Mouse (Mus musculus) heart, postnatal 14 days (tissue): ENCODE results near the gene Nkd1. TPM values are rescaled to one million over a fixed set of nuclear protein-coding genes. Genes with fewer than 3 reads are reported as not detected.

Experiments used
- DNase-seq, 2 experiments: peaks; one replicate each; pipeline ENCODE4 v3.0.0; 2021 to 2022
- intact Hi-C: fragments of 180-260 bp; cut with DNase I; formaldehyde crosslinking; loops from one replicate; pipeline ENCODE4 v1.15.1; 2025
- total RNA-seq, 2 experiments: library from RNA; stranded (reverse); gene quantifications; 2 replicates each; pipeline ENCODE4 v1.2.3; 2021

The Nkd1 gene
- total RNA-seq, 2 experiments from 2014 or later, result 3.0 to 3.3 TPM

DNA sequence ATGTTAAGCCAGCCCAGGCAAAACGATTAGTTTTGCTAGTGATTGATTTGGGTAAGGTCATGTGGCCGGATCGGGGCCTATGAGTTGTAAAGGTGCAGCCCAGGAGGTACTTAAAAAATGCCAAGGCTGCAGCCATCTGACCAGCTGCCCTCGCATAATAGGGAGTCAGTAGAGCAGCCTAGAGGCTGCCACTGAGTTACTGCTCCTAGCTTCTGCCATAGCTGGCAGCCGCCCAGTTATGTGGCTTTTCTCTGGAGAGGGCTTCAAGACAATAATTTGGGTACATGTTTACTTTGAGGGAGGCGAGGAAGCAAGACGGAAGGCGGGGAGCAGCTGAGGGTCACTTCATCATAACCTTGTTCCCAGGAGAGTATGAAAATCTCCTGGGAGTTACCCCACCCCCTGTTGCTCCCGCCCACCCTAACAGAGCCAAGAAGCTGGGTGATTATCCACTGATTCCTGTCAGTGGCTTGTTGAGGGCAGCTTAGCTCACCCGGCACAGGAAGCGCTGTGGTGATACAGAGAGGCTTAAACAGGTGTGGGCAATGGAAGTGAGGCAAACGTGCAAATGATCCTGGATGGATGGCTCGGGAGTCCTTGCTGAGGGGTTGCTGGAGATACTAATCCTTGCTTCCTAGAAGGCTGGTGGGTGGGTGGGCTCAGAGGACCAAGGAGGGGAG lies 84.3 kb downstream of the Nkd1 start:
- no peak for DNase-seq
- intact Hi-C loops, result no loop called here

DNA sequence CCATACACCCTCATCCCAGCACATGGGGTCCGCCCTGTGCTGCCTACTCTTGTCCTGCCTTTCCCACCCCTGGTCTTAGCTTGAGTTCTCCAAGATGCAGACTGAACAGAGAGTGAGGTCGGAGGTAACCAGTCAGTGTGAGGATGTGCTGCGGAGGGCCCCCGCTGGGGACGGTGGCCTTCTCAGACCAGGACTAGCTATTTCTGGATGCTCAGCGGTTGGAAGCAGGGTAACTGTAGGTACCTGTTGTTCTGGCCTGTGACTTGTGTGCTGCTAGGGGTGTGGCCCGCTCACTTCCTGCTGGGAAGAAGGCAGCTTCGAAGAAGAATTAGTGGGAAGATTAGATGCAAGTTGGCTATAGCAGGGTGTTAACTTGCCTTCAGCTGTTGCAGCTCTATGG lies 87.9 kb downstream of the Nkd1 start:
- intact Hi-C loops, result no loop called here
- no peak for DNase-seq

DNA sequence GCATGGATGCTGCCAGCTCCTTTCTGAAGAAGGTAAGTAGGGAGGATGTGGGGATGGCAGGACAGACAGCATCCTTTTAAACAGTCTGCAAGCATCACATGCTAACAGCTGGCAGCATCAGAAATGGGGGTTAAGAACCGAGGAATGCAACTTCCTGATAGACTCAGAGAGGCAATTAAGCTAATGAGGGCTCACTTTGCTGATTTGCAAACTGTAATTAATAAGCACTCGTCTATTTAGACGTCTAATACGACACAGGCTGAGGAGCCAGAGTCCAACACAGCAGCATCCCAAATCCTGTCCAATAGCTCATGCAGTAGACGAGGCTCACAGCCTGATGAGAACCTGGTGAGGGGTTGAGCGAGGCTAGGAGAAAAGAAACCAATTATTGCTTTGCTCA lies 89.1 kb downstream of the Nkd1 start:
- intact Hi-C loops, result no loop called here
- DNase-seq, result no peak

DNA sequence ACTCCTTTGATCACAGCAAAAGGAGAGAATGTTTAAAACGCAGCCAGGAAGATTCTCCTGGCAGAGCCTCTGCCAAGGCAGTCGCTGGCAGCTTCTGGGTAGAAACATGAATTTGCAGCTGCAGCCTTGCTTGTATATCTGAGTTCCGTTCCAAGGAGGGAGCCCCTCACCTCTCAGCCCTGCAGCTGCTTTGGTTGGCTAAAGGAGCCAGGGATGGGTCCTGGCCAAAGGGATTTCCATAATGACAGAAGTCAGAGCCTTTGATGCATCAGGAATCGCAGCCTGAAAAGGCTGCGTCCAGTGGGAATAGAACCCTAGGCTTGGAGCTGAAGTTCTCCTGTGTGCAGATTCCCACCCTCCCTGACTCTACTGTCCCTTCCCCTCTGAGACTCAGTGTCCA lies 93.8 kb downstream of the Nkd1 start:
- no peak for DNase-seq
- intact Hi-C loops, result no loop called here

DNA sequence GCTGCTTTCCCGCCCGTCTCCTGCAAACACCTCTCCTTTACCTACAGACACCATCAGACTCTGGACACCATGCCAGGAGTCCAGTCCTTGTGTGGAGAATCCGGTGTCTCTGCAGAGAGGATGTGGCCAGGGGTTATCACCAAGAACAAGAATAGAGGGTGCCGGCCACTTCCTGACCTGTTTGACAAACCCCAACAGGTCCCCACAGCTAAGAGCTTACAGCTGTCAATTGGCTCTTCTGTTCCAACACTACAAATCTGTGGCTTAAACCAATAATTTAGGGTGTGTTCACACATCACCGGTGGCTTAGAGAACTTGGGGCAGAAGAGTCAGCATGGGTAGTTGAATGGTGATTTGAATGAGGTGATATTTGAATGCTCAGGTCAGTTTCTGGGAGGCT lies 97.5 kb downstream of the Nkd1 start:
- intact Hi-C loops, result no loop called here
- DNase-seq, result no peak

DNA sequence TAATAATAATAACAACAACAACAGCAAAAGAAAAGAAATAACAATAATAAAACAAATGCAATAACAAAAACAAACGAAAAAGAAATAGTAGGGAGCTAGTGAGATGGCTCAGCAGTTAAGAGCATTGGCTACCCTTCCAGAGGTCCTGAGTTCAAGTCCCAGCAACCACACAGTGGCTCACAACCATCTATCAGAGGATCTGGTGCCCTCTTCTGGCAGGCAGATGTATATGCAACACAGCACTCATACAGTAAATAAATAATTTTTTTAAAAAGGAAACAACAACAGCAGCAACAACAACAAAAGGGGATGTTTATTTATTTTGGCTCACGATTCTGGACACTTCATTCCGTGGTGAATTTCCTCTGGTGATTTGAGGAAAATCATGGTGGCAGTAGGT lies 98.4 kb downstream of the Nkd1 start:
- intact Hi-C loops, result no loop called here
- peak in 1 of 2 experiments; percentile 39 for DNase-seq

DNA sequence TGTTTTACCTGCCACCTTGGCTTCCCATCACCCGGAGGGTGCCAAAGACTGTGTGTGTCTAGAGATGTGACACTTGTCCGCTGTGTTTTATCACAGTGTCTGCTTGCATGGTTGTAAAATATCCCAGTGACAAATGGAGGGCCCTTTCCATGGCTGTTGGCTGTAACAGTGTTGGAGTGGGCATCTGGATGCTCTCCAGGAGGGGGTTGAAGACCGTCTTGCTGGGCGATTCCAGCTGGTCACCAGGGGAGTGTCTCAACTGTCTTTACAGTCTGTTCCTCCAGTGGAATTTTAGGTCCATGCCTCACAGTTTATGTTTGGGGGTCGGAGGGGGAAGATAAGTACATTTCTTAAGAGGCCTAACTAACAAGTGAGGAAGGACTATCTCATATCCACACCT lies 99.8 kb downstream of the Nkd1 start:
- intact Hi-C loops, result loop anchor here (2.0 to 5.0 kb wide), 3 partner anchors 98 to 352 kb away; no protein-coding TSS in a partner anchor

DNA sequence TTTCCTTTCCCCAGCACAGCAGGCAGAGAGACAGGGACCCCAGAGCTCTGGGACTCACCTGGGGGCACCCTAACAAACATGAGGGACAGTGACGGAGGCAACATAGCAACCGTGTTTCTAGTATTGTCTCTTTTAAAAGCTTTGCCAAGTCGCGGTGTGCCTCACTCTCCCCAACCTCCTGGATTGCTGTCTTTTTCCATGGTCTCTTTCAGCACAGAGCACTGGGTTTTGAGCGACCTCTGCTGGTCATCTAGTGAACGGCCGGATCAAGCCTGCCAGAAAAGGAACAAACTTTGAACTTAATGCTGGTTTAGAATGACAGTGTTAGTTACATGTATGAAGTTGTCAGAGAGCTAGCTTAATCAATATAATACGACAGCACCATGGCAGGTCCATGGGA lies 100.3 kb downstream of the Nkd1 start:
- DNase-seq, result peak; percentile 78 to 87
- intact Hi-C loops, result loop anchor here (2.0 to 5.0 kb wide), 3 partner anchors 99 to 353 kb away; no protein-coding TSS in a partner anchor

More for the DNA sequence above, 99.8 kb downstream of the Nkd1 start:
- no peak for DNase-seq

DNA sequence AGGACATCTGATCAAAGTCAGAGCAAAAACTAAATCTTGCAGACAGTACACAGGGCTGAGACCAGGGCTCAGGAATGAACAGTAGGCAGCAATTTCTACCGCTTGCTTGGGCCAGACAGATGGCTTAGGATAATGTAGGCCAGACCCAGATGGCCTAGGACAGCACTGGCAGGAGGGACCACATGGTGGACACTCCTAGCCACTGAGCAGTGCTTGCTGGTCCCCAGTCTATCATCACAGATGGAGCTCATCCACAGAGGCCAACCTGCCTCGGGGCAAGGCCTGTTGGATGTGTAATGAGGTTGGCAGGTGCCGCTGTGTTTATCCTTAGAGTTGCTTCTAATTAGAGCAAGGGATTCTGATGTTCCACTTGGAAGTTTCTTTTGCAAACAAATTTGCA lies 102.2 kb downstream of the Nkd1 start:
- intact Hi-C loops, result loop anchor here (5.0 kb wide), 1 partner anchor 256 kb away; no protein-coding TSS in a partner anchor
- DNase-seq, result no peak

DNA sequence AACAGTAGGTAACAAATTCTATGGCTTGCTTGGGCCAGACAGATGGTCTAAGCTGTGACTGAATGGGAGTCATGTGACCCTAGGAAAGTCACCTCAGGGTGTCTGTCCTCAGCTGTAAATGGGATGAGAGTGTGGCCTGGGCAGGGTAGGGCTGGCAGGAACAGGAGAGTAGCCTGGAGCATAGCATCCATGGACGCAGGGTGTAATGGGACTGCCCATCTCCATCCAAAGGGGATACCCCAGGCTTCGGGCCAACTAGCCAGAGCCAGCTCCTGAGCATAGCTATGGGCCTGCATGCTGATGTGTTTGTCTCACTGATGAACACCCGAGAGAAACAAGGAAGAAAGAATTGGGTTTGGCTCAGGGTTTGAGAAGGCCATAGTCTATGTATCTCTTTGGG lies 103.1 kb downstream of the Nkd1 start:
- intact Hi-C loops, result loop anchor here (5.0 kb wide), 1 partner anchor 257 kb away; no protein-coding TSS in a partner anchor
- DNase-seq, result no peak

DNA sequence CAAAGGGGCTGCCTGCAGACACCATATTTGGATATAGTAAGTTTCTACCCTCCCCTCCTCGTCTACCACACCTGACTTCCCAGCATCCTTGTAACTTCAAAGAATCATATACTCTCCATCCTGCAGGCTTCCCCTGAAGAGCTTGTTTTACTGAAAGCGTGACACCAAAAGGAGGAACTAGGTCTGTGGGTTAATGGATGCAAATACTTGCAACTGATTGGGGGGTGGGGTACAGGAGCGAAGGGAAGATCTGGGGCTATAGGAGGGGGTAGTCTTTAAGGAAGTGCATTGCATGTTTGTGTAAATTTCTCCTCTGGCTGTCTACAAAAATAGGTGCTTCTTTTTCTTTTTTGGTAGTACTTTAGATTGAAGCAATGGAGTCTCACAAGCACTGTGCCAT lies 105.3 kb downstream of the Nkd1 start:
- intact Hi-C loops, result loop anchor here (5.0 kb wide), 1 partner anchor 71 kb away; the partner anchor contains the start of gene Cyld
- no peak for DNase-seq

DNA sequence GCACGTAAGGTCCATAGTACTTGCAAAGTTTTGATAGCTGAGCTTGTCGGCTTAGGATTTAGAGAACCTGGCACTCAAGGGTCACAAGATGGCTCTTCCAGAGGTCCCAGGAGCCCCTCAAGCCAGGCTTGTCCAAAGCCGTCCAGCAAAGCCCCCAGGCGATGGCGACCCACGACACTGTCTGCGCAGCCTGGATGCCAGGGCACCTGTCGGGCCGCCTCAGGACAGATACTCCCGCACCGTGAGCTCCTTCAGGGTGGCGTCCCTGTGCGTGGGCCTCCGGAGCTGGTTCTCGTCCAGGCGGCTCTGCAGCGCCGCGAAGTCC lies 105.7 kb downstream of the Nkd1 start:
- no peak for DNase-seq
- intact Hi-C loops, result loop anchor here (5.0 kb wide), 1 partner anchor 70 kb away; the partner anchor contains the start of gene Cyld

DNA sequence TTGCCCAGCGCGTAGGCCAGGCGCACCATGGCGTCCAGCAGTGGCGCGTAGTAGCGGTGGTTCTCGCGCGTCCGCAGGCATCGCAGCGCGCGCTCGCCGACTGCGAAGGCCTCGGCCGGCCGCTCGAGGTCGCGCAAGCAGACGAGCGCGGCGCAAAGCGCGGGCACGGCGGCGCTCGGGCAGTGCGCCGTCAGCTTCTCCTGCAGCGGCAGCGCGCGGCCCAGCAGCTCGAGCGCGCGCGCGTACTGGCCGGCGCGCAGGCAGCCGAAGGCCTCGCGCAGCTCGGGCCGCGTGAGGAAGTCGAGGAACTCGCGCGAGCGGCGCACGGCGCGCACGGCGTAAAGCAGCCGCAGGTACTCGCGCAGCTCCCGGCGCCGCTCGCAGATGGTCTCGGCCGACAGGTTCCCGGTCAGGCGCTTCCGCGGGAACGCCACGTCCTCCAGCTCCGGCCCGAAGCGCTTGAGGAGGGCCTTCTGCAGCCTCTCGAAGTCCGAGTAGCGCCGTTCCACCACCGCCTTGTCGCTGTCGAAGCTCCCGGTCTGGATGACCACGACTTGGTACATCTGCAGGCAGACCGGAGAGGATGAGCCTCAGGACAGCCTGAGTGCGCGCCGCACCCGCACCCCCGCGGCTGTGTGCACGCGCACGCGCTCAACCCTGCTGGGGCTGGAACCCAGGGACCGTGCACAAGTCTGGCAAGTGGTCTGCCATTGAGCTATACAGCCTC lies 106.3 kb downstream of the Nkd1 start:
- DNase-seq, result peak; percentile 84
- intact Hi-C loops, result loop anchor here (5.0 kb wide), 1 partner anchor 70 kb away; the partner anchor contains the start of gene Cyld

DNA sequence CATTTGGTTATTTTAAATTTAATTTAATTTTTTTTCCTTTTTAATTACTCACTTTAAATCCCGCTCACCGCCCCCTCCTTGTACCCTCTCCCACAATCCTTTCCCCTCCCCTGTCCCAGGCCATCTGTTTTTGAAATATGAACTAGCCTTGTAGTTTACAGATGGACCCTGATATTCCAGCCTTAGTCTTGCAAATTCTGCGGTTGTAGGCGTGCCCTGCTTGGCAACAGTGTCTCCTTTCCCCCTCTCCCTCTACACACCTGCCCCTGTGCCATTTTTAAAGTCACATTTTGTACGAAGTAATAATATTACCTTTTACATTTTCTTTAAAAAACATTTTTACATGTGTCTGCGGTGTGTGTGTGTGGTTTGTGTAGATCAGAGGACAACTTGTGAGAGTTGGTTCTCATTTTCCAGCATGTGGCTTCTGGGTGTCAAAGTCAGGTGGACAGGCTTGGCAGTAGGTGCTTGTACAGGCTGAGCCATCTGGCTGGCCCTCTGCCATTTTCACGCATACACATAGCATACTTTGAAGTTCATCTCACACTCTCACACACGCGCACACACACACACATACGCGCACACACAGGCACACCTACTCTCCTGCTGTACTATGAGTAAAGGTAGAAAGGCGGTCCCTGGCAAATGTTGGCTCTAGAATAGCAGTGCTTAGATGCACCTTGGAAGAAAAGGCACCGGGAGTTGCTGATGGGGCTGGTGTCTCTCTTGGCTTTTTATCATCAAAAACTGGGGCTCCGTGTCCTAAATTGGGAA lies 107.0 kb downstream of the Nkd1 start:
- intact Hi-C loops, result loop anchor here (5.0 kb wide), 1 partner anchor 69 kb away; the partner anchor contains the start of gene Cyld
- DNase-seq, result no peak

DNA sequence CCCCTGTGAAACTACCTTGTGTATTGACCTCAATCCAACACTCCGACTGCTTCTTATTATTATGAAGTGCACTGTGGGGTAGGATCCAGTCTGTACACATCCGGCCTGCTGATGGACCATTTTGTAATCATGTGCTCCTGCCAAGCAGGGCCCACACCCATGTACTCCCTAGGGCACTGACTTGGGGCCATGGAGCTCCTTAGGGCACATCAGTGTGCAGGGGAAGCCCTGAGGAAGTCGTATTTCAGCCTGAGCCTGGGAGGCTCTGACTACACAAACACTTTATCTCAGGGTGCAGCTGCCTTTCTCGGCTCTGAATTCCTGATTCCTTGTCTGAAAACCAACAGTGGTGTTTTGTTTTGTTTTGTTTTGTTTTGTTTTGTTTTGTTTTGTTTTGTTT lies 109.1 kb downstream of the Nkd1 start:
- intact Hi-C loops, result no loop called here
- no peak for DNase-seq

DNA sequence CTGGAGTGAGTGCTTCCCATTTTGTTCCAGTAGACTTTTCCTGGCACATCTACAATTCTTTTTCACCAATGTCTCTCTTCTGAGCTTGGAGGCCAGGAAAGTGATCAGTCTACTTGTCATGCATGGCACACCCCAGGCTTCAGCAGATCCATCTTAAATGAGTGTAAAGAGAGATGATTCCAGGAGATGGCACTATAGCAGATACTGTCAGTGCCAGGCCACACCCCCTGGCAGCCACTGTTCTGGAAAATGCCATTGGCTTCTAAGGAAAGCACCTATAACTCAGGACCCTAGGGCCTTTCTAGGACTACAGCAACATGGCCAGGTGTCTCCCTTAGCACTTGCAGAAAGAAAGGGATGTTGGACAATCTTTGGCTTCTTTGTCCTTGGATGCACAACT lies 109.9 kb downstream of the Nkd1 start:
- intact Hi-C loops, result no loop called here
- DNase-seq, result peak in 1 of 2 experiments; percentile 15

DNA sequence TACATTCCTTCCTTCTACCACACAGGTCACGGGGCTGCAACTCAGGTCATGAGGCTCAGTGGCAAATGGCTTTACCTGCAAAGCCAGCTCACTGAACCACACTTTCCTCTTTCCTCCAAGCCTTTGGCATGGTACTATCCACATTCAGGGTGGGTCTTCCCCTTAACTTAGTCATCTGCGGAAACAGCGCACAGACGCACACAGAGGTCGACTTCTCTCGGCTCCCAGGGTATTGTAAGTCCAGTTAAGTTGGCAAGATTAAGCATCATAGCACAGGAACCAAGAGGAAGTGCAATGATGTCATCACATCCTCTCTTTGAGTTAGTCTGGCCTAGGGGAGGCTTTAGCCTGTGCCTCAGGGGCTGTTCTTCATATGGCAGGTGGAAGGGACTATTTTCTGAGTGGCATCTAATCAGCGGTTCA lies 112.2 kb downstream of the Nkd1 start:
- intact Hi-C loops, result no loop called here
- DNase-seq, result peak; percentile 21 to 42

DNA sequence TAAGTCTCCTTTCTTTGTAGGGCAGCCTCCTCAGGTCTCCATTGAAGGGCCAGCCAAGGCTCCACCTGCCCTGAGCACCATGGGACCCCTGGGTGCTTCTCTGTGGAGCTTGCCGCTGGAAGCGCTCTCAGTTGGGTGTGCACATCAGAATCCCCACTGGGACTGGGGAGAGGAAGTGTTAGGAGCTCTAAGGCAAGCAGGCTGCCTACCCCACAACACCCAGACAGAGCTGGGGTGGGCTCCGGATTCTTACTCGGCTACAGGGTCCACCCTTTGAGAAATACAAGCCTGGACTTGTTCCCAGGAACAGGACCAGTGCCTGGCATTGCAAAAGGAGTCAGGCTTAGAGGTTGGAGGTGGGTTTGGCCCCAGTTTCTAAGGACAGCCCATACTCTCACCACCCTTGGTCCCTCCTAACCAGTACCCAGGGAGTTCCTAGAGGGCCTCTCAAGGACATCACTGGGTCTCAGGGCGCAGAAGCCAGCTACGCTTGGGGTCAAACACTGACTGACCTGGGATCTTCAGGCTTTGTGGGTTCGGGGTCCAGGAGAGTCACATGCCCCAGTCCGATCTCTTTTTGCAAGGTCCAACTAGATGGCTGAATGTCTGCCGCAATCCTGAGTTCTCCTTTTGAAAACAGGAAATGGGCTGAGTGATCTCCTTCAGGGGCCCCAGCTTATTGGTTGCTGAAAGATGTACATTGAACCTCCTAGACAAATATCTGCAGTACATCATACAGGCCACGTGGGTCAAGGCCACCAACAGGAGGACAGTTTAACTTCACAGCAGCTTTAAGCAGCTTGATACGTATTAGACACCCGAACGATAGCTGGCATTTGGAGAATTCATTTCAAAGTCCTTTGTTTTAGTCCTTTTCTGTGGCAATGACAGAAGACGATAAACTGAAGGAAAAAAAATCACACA lies 114.6 kb downstream of the Nkd1 start, which contains the start of gene Snx20:
Snx20 (minus strand) TSS at position 655 of the 924 bp plus-strand sequence.
- DNase-seq, result peak in 1 of 2 experiments; percentile 10
- intact Hi-C loops, result no loop called here

DNA sequence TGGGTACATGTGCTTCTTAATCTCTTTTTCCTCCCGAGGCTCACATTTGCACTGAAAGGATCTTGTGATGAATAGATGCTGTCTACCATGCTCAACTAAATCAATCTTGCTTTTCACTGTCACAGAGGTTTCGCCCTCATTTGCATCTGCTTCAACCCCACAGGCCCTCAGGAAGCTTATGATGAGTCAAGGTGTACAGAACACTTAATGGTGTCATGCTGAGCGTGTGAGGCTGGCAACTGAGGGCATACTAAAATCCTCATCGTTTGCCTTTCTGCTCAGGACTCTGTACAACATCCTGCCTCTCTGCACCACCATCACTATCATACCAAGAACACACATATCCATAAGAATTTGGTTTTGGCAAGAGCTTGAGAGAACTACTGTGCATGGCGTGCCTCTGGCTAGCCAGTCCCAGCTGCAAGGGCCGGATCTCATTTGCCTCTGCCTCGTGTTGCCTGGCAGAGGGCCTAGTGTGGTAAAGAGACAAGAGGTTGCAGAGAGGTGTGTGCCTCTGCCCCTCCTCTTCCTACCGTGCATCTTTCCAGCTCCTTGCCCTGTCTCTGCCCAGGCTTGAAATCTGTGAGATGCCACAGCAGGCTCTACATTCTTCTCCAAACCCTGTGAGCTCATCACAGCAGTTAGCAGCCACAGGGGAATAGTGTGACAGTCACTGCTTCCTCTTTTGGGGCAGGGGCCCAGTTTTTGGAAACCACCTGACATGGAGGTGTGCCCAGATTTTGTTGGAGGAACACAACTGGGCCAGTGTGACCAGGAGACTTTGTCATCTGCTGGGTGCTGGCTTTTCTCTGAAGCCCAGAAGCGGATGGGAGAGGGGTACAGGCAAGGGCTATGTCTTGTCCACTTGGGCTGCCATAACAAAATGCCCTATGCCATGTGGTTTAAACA lies 116.2 kb downstream of the Nkd1 start:
- intact Hi-C loops, result no loop called here
- no peak for DNase-seq
